Mouse (Mus musculus) C2C12 (cell line): ENCODE results near the gene Gabrb2.

Experiments
- CTCF ChIP-seq: IDR thresholded peaks from one replicate; pipeline ENCODE4 v1.5.1; 2011; ENCODE audit not compliant: control insufficient read depth, insufficient read depth, insufficient read length
- MAX ChIP-seq: IDR thresholded peaks from one replicate; pipeline ENCODE4 v1.6.1; 2011; ENCODE audit warnings: mild to moderate bottlenecking, control low read depth
- MYOD1 ChIP-seq: IDR thresholded peaks from one replicate; pipeline ENCODE4 v1.6.1; 2011; ENCODE audit warnings: low read depth; ENCODE audit not compliant: control insufficient read depth, insufficient read length
- USF1 ChIP-seq: IDR thresholded peaks from one replicate; pipeline ENCODE4 v1.6.1; 2011; ENCODE audit warnings: low read depth, mild to moderate bottlenecking, control low read depth, moderate library complexity

DNA sequence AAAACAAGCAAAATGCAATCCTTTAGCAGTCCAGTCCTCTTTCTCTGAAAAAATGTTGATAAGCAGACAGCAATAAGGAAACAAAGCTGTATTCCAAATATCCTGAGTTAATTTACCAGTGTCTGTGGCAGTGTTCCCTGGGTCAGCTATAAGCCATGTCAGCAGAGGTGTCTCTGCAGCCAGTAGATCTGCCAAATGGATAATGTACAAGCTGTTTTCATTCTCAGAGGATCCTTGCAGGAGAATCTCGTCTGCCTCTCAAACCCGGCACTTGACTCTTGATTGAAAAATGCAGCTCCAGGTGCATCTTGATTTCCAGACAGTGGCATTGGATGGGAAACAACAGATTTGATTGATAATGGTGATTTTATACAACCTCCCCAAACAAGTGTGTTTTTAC lies 198.6 kb downstream of the Gabrb2 start:
- TF ChIP-seq CTCF: no peak
- no peak for TF ChIP-seq MYOD1
- no peak for TF ChIP-seq USF1
- no peak for TF ChIP-seq MAX
